ENCODE assay signal across 10 mouse cellular contexts in the genomic region with DNA sequence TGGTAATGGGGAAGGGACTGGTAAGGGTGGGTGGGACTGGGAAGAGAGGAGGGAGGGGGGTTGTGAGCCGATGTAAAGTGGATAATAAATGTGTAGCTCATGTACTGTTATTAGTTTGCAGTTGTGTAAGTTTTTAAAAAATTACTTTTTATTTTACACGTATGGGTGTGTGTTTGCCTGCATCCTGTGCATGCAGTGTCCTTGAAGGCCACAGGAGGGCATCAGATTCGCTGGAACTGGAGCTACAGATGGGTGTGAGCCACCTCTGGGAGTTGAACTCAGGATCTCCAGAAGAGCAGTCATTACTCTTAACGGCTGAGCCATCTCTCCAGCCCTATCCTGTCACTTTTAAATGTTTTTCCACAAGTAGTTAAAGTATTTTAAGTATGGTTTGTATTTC. TPM values are rescaled to one million over a fixed set of nuclear protein-coding genes. Genes with fewer than 3 reads are reported as not detected.
DNase-seq lines count a peak whose midpoint lies in the region; ATAC-seq and TF ChIP-seq lines count a peak whose summit lies in the region.
"Had no signal": no experiment of that assay in that cellular context is flagged by ENCODE, and none has a peak within 500 bp of the region (broad histone marks: within the 10 kb centered on the region; RNA-seq: fewer than 3 reads in every experiment).

No protein-coding gene starts in this region.

- peak; percentile 56 for TF ChIP-seq CTCF in gastrocnemius, adult 2 months (IDR thresholded peaks at IDR 0.05)
- peak; percentile 62 for TF ChIP-seq CTCF in midbrain, postnatal 0 days (IDR thresholded peaks at IDR 0.05)
- TF ChIP-seq CTCF in embryonic fibroblast, embryonic 13.5 days (IDR thresholded peaks at IDR 0.05; ENCODE audit: borderline replicate concordance, insufficient read depth, low read length): peak; percentile 62; the same call in 1 of the 2 replicates
- peak; percentile 60; the same call in 1 of the 2 replicates for TF ChIP-seq CTCF in small intestine, adult 2 months (IDR thresholded peaks at IDR 0.05; ENCODE audit: extremely low read depth, insufficient read length, insufficient replicate concordance, low read depth, low read length)

- H3K27ac ChIP-seq in gastrocnemius, adult 2 months: no peak overlapping the region
- H3K27ac ChIP-seq in midbrain, postnatal 0 days (ENCODE audit: low read depth, low read length): no peak overlapping the region
- H3K27ac ChIP-seq in midbrain, embryonic 10.5 days (replicated peaks): no peak overlapping the region
- H3K27ac ChIP-seq in embryonic fibroblast, embryonic 13.5 days (ENCODE audit: insufficient read depth, low read length): no peak overlapping the region
- H3K27ac ChIP-seq in small intestine, adult 2 months (ENCODE audit: insufficient read depth, low read depth, low read length): no peak overlapping the region
- no peak overlapping the region for H3K27ac ChIP-seq in forebrain, embryonic 10.5 days
- H3K27ac ChIP-seq: neural tube, embryonic 12.5 days had no signal

- H3K4me1 ChIP-seq in midbrain, postnatal 0 days (ENCODE audit: insufficient read depth, low read length): peaks cover 7% of the 10 kb centered on the region; the same call in 1 of the 2 replicates
- H3K4me1 ChIP-seq in midbrain, embryonic 10.5 days: peaks cover 28% of the 10 kb centered on the region
- H3K4me1 ChIP-seq in embryonic fibroblast, embryonic 13.5 days (ENCODE audit: control insufficient read depth, insufficient read depth, low read length): peaks cover 2% of the 10 kb centered on the region; the same call in 1 of the 2 replicates
- H3K4me1 ChIP-seq in small intestine, adult 2 months (ENCODE audit: control insufficient read depth, insufficient read depth, insufficient read length, low read length): peaks cover under 1% of the 10 kb centered on the region; the same call in 1 of the 2 replicates
- H3K4me1 ChIP-seq in forebrain, embryonic 10.5 days: peaks cover 30% of the 10 kb centered on the region

- intact Hi-C loops in gastrocnemius, adult 2 months (cut with DNase I): no loop called here

- no peak for ATAC-seq in midbrain, postnatal 0 days (ENCODE audit: low FRiP score)
- no peak for ATAC-seq in megakaryocyte-erythroid progenitor cell, adult 5-6 weeks (replicated peaks; ENCODE audit: low FRiP score, low TSS enrichment, poor library complexity, severe bottlenecking)

- no peaks in the 10 kb centered on the region for H3K27me3 ChIP-seq in midbrain, postnatal 0 days (ENCODE audit: insufficient read depth, low read length)
- H3K27me3 ChIP-seq in midbrain, embryonic 10.5 days (ENCODE audit: low read depth, poor library complexity, severe bottlenecking): no peaks in the 10 kb centered on the region
- H3K27me3 ChIP-seq in small intestine, adult 2 months (ENCODE audit: control insufficient read depth, insufficient read depth, low read length): no peaks in the 10 kb centered on the region
- H3K27me3 ChIP-seq in forebrain, embryonic 10.5 days (ENCODE audit: poor library complexity, severe bottlenecking): no peaks in the 10 kb centered on the region
- H3K27me3 ChIP-seq: neural tube, embryonic 12.5 days had no signal

- no peaks in the 10 kb centered on the region for H3K36me3 ChIP-seq in midbrain, postnatal 0 days (ENCODE audit: insufficient read depth, low read length)
- peaks cover 14% of the 10 kb centered on the region for H3K36me3 ChIP-seq in midbrain, embryonic 10.5 days
- peaks cover 5% of the 10 kb centered on the region; the same call in 1 of the 2 replicates for H3K36me3 ChIP-seq in small intestine, adult 2 months (ENCODE audit: control insufficient read depth, insufficient read depth, low read length)
- H3K36me3 ChIP-seq in forebrain, embryonic 10.5 days (replicated peaks): peaks cover 14% of the 10 kb centered on the region
- H3K36me3 ChIP-seq: neural tube, embryonic 12.5 days had no signal

- H3K4me2 ChIP-seq in midbrain, postnatal 0 days (ENCODE audit: low read depth, low read length, poor library complexity, severe bottlenecking): no peak overlapping the region

- 82% methylated on average over 4 of the region's 4 CpGs for WGBS in midbrain, postnatal 0 days
- 91% methylated on average over 4 of the region's 4 CpGs for whole genome bisulfite sequencing in midbrain, embryonic 10.5 days
- 68% methylated on average over 4 of the region's 4 CpGs for WGBS in small intestine, adult 2 months
- 81% methylated on average over 4 of the region's 4 CpGs for WGBS in forebrain, embryonic 10.5 days

- H3K9ac ChIP-seq in midbrain, postnatal 0 days (replicated peaks; ENCODE audit: low read length, poor library complexity, severe bottlenecking): no peak overlapping the region

- H3K9me3 ChIP-seq in midbrain, postnatal 0 days (ENCODE audit: low read length): no peaks in the 10 kb centered on the region
- H3K9me3 ChIP-seq in midbrain, embryonic 10.5 days (replicated peaks): peaks cover 9% of the 10 kb centered on the region; the same call in 1 of the 2 replicates
- peaks cover 8% of the 10 kb centered on the region; the same call in 1 of the 2 replicates for H3K9me3 ChIP-seq in forebrain, embryonic 10.5 days
- H3K9me3 ChIP-seq: neural tube, embryonic 12.5 days had no signal

- peak; percentile 22 for DNase-seq in gastrocnemius, adult 2 months
- no peak for DNase-seq in gastrocnemius, postnatal 10 days
- DNase-seq in midbrain, postnatal 0 days (ENCODE audit: low spot score): no peak
- no peak for DNase-seq in midbrain, embryonic 10.5 days (ENCODE audit: low spot score)
- no peak for DNase-seq in forebrain, embryonic 10.5 days (ENCODE audit: extremely low spot score, low spot score)

- TF ChIP-seq POLR2A in embryonic fibroblast, embryonic 13.5 days (IDR thresholded peaks at IDR 0.05; ENCODE audit: low read depth, low read length): no peak
- TF ChIP-seq POLR2A in small intestine, adult 2 months (IDR thresholded peaks at IDR 0.05; ENCODE audit: low read depth, low read length): no peak

- H3K4me3 ChIP-seq in gastrocnemius, adult 2 months: no peak overlapping the region
- H3K4me3 ChIP-seq in midbrain, postnatal 0 days (ENCODE audit: low read depth, low read length): no peak overlapping the region
- no peak overlapping the region for H3K4me3 ChIP-seq in midbrain, embryonic 10.5 days
- H3K4me3 ChIP-seq in embryonic fibroblast, embryonic 13.5 days (ENCODE audit: insufficient read depth, low read length): no peak overlapping the region
- no peak overlapping the region for H3K4me3 ChIP-seq in small intestine, adult 2 months (ENCODE audit: low read depth, low read length)
- H3K4me3 ChIP-seq in forebrain, embryonic 10.5 days: no peak overlapping the region

RNA-seq across cellular contexts. Expression of a gene that starts 1.5 kb away (rescaled TPM):
- total RNA-seq in gastrocnemius, adult 2 months (2021): 10 to 100 TPM in 1 of 2 experiments, 1 to 10 TPM in 1; 8.3 to 11.4 TPM
- total RNA-seq in gastrocnemius, postnatal 10 days (2021): 10 to 100 TPM; 11.9 to 15.3 TPM
- total RNA-seq in midbrain, postnatal 0 days (2014; rRNA removed): 99.1 and 113 TPM in 2 replicates
- polyA plus RNA-seq in midbrain, postnatal 0 days (2015; fragmentation: Nextera tagmentation; extraction: Ambion mirVana): 24.3 and 26.8 TPM in 2 replicates
- 19.2 and 19.4 TPM in 2 replicates for polyA plus RNA-seq in midbrain, embryonic 10.5 days (2016; fragmentation: Nextera tagmentation; extraction: Ambion mirVana)
- 62.4 and 65.2 TPM in 2 replicates for polyA plus RNA-seq in embryonic fibroblast, embryonic 13.5 days (2011; ENCODE audit: insufficient read length, low read depth, missing spikeins)
- polyA plus RNA-seq in small intestine, adult 2 months (2012; rRNA removed): 36.4 and 107 TPM in 2 replicates
- total RNA-seq in megakaryocyte-erythroid progenitor cell, adult 5-6 weeks (2014; fragmentation: Nextera tagmentation): 34.1 and 40.5 TPM in 2 replicates
- 90.2 and 120 TPM in 2 replicates for total RNA-seq in megakaryocyte-erythroid progenitor cell, adult 5-6 weeks (2017)
- 22.7 and 23.6 TPM in 2 replicates for polyA plus RNA-seq in forebrain, embryonic 10.5 days (2016; fragmentation: Nextera tagmentation; extraction: Ambion mirVana)

RNA-seq across cellular contexts. Expression of a gene that starts 25.4 kb away (rescaled TPM):
- not detected for total RNA-seq in gastrocnemius, adult 2 months (2021)
- not detected for total RNA-seq in gastrocnemius, postnatal 10 days (2021)
- 0.14 TPM in 1 of 2 replicates, not detected in the other for total RNA-seq in midbrain, postnatal 0 days (2014; rRNA removed)
- not detected in 2 replicates for polyA plus RNA-seq in midbrain, postnatal 0 days (2015; fragmentation: Nextera tagmentation; extraction: Ambion mirVana)
- polyA plus RNA-seq in midbrain, embryonic 10.5 days (2016; fragmentation: Nextera tagmentation; extraction: Ambion mirVana): 0.05 TPM in 1 of 2 replicates, not detected in the other
- polyA plus RNA-seq in embryonic fibroblast, embryonic 13.5 days (2011; ENCODE audit: insufficient read length, low read depth, missing spikeins): not detected in 2 replicates
- polyA plus RNA-seq in small intestine, adult 2 months (2012; rRNA removed): 0.04 and 0.05 TPM in 2 replicates
- total RNA-seq in megakaryocyte-erythroid progenitor cell, adult 5-6 weeks (2014; fragmentation: Nextera tagmentation): not detected in 2 replicates
- total RNA-seq in megakaryocyte-erythroid progenitor cell, adult 5-6 weeks (2017): 0.34 TPM in 1 of 2 replicates, not detected in the other
- not detected in 2 replicates for polyA plus RNA-seq in forebrain, embryonic 10.5 days (2016; fragmentation: Nextera tagmentation; extraction: Ambion mirVana)
- polyA plus RNA-seq: erythroblast, embryonic 14.5 days; neural tube, embryonic 12.5 days had no signal

RNA-seq across cellular contexts. Expression of a gene that starts 50.3 kb away (rescaled TPM):
- not detected for total RNA-seq in gastrocnemius, adult 2 months (2021)
- under 1 TPM in 1 of 2 experiments, not detected in 1; 0.49 TPM for total RNA-seq in gastrocnemius, postnatal 10 days (2021)
- 5.9 and 7.6 TPM in 2 replicates for total RNA-seq in midbrain, postnatal 0 days (2014; rRNA removed)
- polyA plus RNA-seq in midbrain, postnatal 0 days (2015; fragmentation: Nextera tagmentation; extraction: Ambion mirVana): 10.2 and 11.2 TPM in 2 replicates
- polyA plus RNA-seq in midbrain, embryonic 10.5 days (2016; fragmentation: Nextera tagmentation; extraction: Ambion mirVana): 0.60 and 0.64 TPM in 2 replicates
- polyA plus RNA-seq in embryonic fibroblast, embryonic 13.5 days (2011; ENCODE audit: insufficient read length, low read depth, missing spikeins): not detected in 2 replicates
- 0.11 and 0.28 TPM in 2 replicates for polyA plus RNA-seq in small intestine, adult 2 months (2012; rRNA removed)
- total RNA-seq in megakaryocyte-erythroid progenitor cell, adult 5-6 weeks (2014; fragmentation: Nextera tagmentation): 0.79 TPM in 1 of 2 replicates, not detected in the other
- 0.28 TPM in 1 of 2 replicates, not detected in the other for total RNA-seq in megakaryocyte-erythroid progenitor cell, adult 5-6 weeks (2017)
- polyA plus RNA-seq in forebrain, embryonic 10.5 days (2016; fragmentation: Nextera tagmentation; extraction: Ambion mirVana): 0.28 and 0.48 TPM in 2 replicates
- polyA plus RNA-seq: erythroblast, embryonic 14.5 days had no signal
